Mouse (Mus musculus): ENCODE measurements around the gene Gm9945. TPM values are rescaled to one million over a fixed set of nuclear protein-coding genes. Genes with fewer than 3 reads are reported as not detected.
A peak's percentile ranks its signal among the peaks of the same experiment; 100 is the strongest.

Gene Gm9945
- total RNA-seq, 2 experiments from 2014 or later, result not detected

DNA sequence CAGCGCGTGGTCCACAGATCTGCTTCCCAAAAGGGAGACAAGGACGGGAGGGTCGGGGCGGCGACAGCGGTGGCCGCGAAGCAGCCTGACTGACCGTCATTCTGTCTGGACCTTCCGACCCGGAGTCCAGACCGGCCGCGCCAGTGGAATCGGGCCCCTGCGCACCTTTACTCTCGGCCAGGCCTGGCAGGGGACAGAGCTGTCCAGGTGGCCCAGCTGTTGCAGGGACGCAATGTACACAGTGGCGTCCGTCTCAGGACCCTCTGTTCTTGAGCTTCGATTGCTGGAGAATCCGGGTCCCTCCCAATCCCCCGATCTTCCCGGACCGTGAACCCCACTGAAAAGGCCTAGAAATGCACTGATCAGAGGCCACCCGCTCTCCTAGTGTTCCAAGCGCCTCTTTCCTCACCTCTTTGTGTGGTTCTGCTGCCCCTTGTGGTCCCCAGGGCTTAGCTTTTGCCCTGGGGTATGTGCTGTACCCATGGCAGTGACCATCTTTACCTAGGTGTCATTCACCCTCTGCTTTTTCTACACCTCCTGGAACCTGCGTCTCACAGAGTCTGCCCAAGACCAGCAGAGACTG, 22.5 kb upstream of the Gm9945 start:
- ATAC-seq (replicated peaks; ENCODE audit: low FRiP score, low TSS enrichment, poor library complexity, severe bottlenecking), result no peak

DNA sequence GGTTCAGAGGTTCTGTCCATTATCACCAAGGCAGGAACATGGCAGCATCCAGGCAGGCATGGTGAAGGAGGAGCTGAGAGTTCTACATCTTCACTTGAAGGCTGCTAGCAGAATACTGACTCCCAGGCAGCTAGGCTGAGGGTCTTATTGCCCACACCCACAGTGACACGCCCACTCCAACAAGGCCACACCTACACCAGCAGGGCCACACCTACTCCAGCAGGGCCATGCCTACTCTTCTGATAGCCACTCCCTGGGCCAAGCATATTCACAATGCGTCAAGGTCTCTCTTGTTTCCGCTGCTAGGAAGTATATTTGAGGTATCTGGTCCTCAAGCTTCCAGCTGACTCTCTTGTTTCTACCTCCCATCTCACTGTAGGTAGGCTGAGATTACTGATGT, 21.0 kb upstream of the Gm9945 start:
- ATAC-seq (replicated peaks; ENCODE audit: low FRiP score, low TSS enrichment, poor library complexity, severe bottlenecking), result no peak

DNA sequence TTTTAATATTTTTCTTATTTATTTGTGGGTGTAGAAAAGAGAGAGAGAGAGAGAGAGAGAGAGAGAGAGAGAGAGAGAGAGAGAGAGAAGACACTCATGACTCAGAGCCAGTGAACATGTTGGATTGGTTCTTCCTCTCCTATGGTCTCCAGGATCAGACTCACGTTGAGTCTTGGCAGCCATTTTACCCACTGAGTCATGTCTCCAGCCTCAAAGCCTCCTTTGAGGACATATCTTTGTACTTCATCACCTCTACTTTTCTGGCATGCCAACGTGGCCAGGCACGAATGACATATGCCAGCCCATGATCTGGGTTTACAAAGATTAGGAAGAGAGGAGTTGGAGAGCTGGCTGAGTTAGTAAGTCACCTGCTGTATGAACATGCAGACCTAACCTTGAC, 19.8 kb upstream of the Gm9945 start:
- no peak for ATAC-seq (replicated peaks; ENCODE audit: low FRiP score, low TSS enrichment, poor library complexity, severe bottlenecking)

DNA sequence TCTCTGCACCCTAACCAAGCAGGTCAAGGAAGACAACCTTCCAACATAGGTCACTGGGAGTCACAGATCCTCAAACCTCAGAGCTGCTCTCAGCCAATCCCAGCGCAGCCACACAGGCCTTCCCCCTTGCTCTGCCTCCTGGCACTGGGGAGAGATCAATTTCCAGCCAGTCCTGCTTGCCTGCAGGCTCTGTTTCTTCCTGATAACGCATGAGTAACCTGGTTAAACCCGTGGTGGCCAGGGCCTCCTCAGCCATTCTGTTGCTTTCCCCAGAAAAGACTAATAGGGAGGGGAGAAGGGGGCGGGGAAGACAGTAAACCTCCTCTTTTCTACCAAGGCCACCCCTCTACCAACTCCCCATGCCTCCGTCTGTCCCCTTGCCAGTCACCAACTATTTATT, 18.2 kb upstream of the Gm9945 start:
- ATAC-seq (replicated peaks; ENCODE audit: low FRiP score, low TSS enrichment, poor library complexity, severe bottlenecking), result peak; percentile 81

DNA sequence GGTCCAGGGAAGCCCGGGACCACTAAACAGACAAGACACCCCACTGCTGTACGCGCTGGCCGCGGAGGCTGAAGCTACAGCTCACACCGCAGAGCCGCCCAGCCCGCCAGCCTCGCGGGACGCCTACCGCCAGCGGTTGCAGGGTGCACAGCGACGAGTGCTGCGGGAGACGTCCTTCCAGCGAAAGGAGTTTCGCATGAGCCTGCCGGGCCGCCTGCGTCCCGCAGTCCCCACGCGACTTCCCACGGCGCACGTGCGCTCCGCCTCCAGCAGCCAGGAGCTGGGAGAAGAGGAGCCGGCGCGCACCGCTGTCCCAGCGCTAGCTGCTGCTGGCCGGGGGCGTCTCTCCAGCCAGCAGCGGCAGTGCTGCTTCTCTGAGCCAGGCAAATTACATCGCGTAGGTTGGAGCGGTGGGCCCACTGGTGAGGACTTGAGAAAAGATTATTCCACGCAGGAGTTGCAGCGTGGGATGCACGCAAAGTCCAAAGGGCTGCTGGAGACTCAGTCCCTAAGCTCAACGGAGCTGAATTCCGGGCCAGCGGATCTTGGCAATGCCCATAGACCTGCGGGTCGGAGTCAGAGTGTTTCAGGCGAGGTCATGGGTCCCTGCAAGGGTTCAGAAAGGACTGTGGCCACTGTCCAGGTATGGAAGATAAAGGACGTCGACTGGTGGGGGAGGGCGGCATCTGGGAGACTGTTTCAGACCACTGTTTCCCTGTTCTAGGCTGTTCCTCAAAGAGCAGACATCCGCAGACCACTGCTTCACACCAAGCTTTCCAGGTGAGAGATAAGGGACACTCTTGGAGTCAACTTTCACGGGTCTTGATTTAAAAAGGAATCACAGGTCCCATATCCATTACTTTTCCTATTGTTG, 16.2 kb upstream of the Gm9945 start:
- no peak for ATAC-seq (replicated peaks; ENCODE audit: low FRiP score, low TSS enrichment, poor library complexity, severe bottlenecking)

DNA sequence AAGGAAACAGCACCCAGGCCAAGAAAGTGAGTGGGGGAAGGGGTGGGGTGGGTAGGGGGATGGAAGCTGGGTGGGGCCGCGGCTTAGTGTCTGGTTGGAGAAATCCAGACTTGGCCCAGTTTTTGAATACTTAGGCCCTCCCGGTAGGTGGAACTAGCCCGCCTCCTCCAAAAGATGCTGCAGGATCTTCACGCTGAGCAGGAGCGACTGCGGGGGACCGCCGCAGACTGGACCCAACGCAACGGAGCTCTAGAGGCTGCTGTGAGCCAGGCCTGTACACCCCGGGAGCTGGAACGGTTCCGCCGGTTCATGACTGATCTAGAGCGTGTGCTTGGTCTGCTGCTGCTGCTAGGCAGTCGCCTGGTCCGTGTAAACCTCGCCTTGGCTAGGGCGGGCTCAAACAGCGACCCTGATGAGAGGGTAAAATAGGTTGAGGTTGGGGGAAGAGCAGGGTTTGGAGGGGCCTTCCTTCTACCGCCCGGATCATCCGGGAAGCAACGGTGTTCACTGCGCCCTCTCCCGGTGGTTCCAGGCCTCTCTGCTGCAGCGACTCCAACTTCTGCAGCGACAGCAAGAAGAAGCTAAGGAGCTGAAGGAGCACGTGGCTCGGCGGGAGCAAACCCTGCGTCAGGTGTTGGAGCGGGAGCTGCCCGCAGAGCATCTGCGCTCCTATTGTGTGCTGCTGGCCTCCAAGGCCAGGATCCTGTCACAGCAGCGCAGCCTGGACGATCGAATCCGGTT, 13.6 kb upstream of the Gm9945 start:
- peak; percentile 46; the same call in 1 of the 2 replicates for ATAC-seq (replicated peaks; ENCODE audit: low FRiP score, low TSS enrichment, poor library complexity, severe bottlenecking)

DNA sequence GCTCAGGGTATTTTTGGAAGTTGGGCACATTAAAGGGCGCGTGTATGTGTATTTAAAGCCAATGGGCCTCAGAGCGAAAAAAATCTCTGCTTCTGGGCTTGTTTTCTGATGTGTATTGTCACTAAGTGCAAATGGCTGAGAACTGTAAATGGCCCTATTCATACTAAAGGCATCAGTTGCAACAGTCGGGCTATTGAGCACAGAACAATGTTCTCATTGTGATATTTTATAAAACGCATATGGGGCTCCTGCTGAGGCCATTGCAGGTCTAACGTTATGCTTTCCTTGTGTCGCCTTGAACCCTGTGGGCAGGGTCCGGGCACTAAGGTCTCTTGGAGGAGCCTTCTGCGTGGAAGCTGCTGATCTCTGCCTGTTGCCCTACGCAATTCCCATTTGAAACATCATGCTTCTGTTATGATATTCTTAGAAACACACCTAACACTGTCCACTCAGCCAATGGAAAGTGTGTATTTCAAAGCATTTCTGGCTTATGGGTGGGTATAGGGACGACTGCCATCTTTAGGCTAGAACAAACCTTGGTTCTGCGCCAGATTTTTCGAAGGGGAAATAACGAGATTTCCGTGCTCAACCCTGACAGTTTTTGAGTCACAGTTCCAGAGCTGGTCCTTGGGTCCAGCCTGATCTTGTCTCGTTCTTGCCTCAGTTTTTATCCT, 10.5 kb upstream of the Gm9945 start:
- no peak for ATAC-seq (replicated peaks; ENCODE audit: low FRiP score, low TSS enrichment, poor library complexity, severe bottlenecking)

DNA sequence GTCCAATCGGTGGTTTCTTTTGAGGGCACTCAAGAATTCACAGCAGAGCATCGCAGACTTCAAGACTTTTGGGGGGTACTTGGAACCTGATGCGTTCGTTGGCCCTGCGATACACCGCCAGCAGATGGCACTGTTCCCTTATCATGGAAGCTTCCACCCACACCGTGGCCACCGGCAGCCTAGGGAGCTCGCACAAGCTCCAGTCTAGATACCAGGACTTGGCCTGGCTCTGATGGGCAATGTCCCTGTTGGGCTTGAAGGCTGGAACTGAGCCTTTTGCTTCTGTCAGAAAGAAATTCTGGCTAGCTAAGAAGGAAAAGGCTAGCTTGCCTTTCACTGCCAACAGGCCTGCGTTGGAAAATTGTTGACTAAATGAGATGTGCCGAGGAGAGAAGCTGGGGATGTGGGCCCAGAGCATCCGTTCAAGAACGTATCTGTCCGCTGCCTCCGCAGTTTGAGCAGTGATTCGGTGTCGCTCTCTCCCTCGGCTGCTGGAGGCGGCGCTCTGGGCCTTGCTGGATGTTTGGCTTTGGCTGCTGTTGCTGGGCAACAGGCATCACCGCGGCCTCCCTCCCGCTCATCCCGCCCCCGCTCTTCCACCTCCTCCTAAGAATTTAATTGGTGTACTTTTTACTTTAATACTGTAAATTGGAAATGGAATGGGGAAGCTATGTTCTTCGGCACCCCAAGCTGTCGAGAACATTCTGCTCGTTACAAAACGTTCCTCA, 9.8 kb upstream of the Gm9945 start, which contains the start of gene Gm9837:
Gene Gm9837 (minus strand): TSS at position 512 of the 728 bp plus-strand sequence.
- ATAC-seq (replicated peaks; ENCODE audit: low FRiP score, low TSS enrichment, poor library complexity, severe bottlenecking), result peak; percentile 89

DNA sequence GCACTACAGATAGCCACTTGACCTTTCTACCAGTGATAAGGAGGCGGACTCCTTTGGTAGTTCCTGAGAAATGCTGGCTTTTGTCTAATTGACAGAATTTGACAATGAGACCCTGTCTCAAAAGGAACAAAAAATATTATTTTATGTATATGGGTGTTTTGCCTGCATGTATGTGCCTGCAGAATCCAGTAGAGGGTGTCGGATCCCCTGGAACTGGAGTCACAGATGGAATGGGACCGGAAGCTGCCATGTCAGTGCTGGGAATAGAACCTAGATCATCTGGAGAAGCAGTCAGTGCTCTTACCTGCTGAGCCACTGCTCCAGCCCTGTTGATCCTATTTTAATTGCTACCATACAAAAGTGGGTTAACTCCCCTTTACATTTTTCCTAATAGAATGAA, 7.3 kb upstream of the Gm9945 start:
- no peak for ATAC-seq (replicated peaks; ENCODE audit: low FRiP score, low TSS enrichment, poor library complexity, severe bottlenecking)

DNA sequence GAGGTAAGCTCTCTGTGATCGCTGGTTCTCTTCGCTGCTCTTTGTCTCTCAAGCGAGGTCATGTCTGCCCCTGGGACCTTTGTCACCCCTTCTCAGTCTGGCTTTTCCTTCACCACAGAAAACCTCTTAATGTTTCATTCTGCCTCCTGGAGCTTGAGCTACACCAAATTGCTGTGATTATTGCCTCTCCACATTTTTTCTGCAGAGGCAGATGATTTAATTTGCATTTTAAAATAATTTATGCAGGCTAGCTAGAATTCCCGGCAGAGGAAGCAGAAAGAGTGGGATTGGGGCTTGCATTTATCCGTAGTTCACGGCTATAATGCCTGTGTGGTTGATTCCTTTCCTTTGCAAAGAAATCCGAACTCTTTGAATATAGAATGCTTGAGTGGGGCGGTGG, 4.3 kb upstream of the Gm9945 start:
- no peak for ATAC-seq (replicated peaks; ENCODE audit: low FRiP score, low TSS enrichment, poor library complexity, severe bottlenecking)

DNA sequence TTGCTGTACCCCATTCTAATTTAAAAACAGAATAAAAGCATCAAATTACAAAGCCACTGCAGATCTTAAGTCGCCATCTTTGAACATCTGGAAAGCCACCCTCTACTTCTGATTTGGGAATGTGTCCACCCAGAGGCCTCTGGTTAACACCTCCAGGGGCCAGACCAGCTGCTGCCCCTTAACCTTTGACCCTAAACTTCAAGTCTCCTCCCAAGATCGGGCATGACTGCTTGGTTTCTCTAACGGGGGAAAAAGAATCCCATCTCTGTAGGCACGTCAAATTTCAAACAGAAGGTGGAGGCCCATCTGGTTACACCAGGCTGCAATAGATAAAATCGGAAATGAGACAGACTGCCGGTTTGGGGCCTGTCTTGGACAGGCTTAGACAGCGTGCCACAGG, 2.1 kb upstream of the Gm9945 start:
- ATAC-seq (replicated peaks; ENCODE audit: low FRiP score, low TSS enrichment, poor library complexity, severe bottlenecking), result no peak

DNA sequence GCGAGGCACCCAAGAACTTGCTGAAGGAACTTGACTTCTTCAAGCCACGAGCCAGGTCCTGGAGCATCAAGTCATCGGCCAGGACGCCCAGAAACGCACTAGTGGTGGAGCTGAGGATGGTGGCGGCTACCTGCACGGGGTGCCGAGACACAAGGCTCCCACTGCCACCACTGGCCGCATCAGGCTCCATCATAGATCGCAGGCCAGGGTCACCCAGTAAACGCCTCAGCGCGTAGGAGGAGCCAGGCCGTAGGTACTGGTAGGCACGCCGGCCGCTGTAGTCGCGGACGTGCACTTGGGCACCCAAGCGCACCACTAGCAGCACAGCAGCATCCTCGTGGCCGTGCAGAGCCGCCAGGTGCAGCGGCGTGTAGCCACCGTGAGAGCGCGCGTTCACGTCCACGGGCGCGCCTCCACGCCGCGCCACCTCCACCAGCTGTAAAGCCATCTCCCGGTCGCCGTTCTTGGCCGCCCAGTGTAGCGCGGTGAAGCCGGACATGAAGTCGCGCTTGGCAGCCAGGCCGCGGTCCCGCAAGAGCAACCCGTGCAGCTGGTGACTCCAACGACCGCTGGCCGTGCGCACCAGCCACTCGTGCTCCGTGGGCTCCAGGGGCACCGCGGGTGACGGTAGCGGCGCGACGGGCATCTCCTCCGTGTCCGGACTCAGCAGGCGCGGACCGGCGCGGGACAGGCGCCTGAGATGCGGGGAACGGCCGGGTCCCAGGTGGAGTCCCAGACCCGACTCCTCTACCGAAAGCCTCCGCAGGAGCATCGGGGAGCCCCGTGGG, 1.4 kb upstream of the Gm9945 start:
- no peak for ATAC-seq (replicated peaks; ENCODE audit: low FRiP score, low TSS enrichment, poor library complexity, severe bottlenecking)

DNA sequence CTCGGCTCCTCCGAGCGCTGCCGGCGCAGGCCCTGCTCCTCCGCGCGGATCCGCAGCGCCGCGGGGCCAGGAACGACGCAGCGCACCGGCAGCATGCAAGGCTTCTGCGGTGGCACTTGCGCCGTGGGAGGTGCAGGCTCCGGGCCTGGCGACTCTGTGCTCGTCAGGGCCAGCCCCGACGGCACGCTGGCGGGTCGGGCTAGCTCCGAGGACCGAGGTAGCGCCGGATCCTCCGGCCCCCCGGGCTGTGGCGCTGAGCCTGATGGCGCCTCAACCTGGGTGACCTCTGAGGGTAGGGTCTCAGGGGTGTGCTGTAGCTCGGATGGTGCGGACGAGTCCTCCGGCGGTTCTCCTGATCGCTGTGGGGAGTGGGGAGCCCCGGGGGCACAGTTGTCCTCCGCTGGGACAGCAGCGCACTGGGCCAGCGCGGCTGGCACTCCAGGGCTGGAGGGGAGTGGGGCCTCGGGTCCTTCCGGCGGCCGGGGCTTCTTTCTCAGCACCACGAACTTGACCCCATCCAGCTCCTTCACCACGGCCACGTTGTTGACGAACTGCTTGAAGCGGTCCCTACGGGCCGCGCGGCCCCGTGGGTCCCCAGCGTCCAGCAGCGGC, 689 bp upstream of the Gm9945 start:
- ATAC-seq (replicated peaks; ENCODE audit: low FRiP score, low TSS enrichment, poor library complexity, severe bottlenecking), result no peak

DNA sequence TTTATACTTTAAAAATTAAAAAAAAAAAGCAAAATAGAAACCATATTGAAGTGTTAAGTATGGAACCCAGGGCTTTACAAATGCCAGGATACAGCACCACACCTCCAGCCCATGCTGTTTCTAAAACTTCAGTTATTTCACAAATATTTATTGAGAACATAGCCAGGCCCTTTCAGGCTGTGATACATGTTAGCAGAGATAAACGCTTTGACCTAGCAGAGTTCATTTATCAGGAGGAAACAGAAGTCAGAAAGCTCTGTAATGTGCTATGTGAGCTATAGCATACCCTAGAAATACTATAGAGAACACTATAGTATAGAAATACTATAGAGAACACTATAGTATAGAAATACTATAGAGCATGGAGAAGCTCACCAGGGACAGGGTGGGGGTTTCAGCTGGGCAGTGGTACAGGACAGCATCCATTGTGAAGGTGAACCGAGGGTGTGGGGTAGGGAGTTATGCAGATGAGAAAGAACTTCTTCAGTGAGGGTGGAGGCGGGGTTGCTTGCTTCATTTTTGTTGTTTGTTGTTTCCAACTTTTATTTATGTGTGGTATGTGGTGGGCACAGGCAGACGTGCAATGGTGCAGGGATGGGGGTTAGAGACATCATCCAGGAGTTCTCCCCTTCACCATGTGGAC, 1.2 kb downstream of the Gm9945 start:
- peak; percentile 75 for ATAC-seq (replicated peaks; ENCODE audit: low FRiP score, low TSS enrichment, poor library complexity, severe bottlenecking)

DNA sequence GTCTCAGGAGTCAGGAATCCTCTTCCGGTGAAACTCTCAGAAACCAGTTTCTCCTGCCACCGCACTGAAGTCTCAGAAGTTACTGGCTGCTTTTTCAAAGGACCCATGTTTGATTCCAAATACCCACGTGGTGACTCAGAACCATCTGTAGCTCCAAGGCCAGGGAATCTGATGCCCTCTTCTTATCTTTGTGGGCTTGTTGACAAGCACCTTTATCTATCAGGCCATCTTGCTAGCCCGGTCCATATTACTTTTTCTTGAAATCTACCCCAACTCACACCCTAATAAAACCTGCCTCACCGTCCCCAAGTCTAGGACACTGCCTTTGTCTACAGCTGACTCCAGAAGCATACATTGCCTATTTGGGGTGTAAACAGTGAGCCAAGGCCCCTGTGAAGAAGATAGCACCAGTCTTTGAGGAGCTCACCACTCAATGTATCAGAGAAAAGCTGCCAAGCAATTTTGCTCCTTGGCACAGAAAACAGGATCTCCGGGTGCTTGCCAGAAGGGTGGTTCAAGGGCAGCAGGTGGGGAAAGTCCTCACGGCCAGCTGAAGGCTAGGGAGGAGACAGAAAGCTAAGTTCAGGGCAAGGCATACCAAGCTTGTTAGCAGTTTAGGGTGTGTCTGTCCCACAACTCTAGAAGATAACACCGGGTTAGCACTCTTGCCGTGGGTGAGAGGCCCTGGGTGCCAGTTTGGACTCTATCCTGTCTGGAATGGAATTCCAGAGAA, 3.4 kb downstream of the Gm9945 start:
- ATAC-seq (replicated peaks; ENCODE audit: low FRiP score, low TSS enrichment, poor library complexity, severe bottlenecking), result peak; percentile 71

DNA sequence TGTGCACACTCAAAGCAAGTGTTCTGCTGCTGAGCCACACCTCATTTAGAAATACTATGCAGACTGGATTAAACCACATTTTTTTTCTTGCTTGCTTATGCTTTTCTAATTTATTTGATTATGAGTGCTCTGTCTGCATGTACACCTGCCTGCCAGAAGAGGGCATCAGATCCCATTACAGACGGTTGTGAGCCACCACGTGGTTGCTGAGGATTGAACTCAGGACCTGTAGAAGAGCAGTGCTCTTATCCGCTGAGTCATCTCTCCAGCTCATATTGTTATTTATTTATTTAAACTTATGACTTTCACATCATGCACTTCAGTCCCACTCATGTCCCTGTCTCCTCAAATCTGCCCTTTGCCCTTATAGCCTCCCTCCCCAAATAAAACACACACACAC, 5.8 kb downstream of the Gm9945 start:
- no peak for ATAC-seq (replicated peaks; ENCODE audit: low FRiP score, low TSS enrichment, poor library complexity, severe bottlenecking)

DNA sequence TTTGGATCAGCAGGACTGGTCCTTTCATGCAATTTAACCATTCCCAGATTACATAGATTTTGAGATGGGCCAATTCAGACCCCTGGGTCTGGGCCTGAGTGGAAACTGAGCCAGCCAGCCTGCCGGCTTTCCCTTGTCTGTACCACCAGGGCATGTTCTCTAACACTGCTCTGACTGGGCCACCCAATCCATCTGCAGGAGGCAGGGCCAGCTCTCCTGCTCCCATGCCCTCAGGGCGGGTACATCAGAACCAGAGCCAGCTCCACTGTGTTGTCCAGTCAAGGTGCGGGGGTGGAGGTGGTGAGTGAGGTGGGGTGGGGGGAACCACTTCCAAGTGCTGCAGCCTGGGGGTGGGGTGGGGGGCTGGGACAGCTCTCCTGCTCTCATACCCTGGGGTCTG, 6.4 kb downstream of the Gm9945 start:
- no peak for ATAC-seq (replicated peaks; ENCODE audit: low FRiP score, low TSS enrichment, poor library complexity, severe bottlenecking)
